Mouse (Mus musculus) cerebellum, adult 18-20 months (tissue): ENCODE measurements around the gene Alk.

Experiments
- DNase-seq, 2 experiments: peaks; one replicate each; pipeline ENCODE4 v3.0.0; 2021

Alk gene

GRCm38 (mm10) chr17:71955011-71955410 lies 649.4 kb downstream of the Alk start:
- no peak for DNase-seq

- no peak for DNase-seq
These were observed 650.1 kb downstream of the Alk start for GRCm38 (mm10) chr17:71954217-71954844.

GRCm38 (mm10) chr17:71950968-71951367 lies 653.5 kb downstream of the Alk start:
- DNase-seq = no peak

- no peak for DNase-seq
These were observed 655.7 kb downstream of the Alk start for GRCm38 (mm10) chr17:71948687-71949086.

- DNase-seq = no peak
These were observed 657.0 kb downstream of the Alk start for GRCm38 (mm10) chr17:71947452-71947851.

- no peak for DNase-seq
These were observed 660.4 kb downstream of the Alk start for GRCm38 (mm10) chr17:71944020-71944419.

GRCm38 (mm10) chr17:71942052-71942451 lies 662.4 kb downstream of the Alk start:
- DNase-seq = no peak

GRCm38 (mm10) chr17:71941436-71941835 lies 663.0 kb downstream of the Alk start:
- DNase-seq = no peak

GRCm38 (mm10) chr17:71936681-71937080 lies 667.7 kb downstream of the Alk start:
- DNase-seq = no peak

GRCm38 (mm10) chr17:71935837-71936236 lies 668.6 kb downstream of the Alk start:
- no peak for DNase-seq

- no peak for DNase-seq
These were observed 669.1 kb downstream of the Alk start for GRCm38 (mm10) chr17:71935336-71935735.

- DNase-seq = no peak
These were observed 689.5 kb downstream of the Alk start for GRCm38 (mm10) chr17:71914941-71915340.

GRCm38 (mm10) chr17:71914541-71914940 lies 689.9 kb downstream of the Alk start:
- DNase-seq = no peak

GRCm38 (mm10) chr17:71913188-71913587 lies 691.2 kb downstream of the Alk start:
- DNase-seq = no peak

- peak; percentile 25 to 30 for DNase-seq
These were observed 695.3 kb downstream of the Alk start for GRCm38 (mm10) chr17:71909107-71909506.

- no peak for DNase-seq
These were observed 723.1 kb downstream of the Alk start for GRCm38 (mm10) chr17:71881369-71881768.

- DNase-seq = no peak
These were observed 728.9 kb downstream of the Alk start for GRCm38 (mm10) chr17:71875492-71875891.

- no peak for DNase-seq
These were observed 729.6 kb downstream of the Alk start for GRCm38 (mm10) chr17:71874795-71875194.

GRCm38 (mm10) chr17:71874077-71874476 lies 730.4 kb downstream of the Alk start:
- peak; percentile 21 to 30 for DNase-seq

- DNase-seq = peak in 1 of 2 experiments; percentile 9
These were observed 731.5 kb downstream of the Alk start for GRCm38 (mm10) chr17:71872976-71873375.

GRCm38 (mm10) chr17:71871981-71872380 lies 732.4 kb downstream of the Alk start:
- no peak for DNase-seq

GRCm38 (mm10) chr17:71870641-71871040 lies 733.8 kb downstream of the Alk start:
- DNase-seq = no peak

- DNase-seq = no peak
These were observed 734.2 kb downstream of the Alk start for GRCm38 (mm10) chr17:71870232-71870621.

GRCm38 (mm10) chr17:71869372-71870231 lies 734.8 kb downstream of the Alk start:
- DNase-seq = no peak
